Mouse (Mus musculus) megakaryocyte, embryonic 14.5 days (primary cell): ENCODE measurements at regions not wholly inside any gene's neighbourhood (a gene's known extent, or its start where the extent isn't known, plus 50 kb on each side); places are given as distances from the start of the nearest gene placed in this dataset.

Source experiments
- FLI1 ChIP-seq: IDR thresholded peaks from 2 replicates; pipeline ENCODE4 v1.6.1; 2012; ENCODE audit warnings: low read length, inconsistent platforms, mixed read lengths
- GATA1 ChIP-seq: IDR thresholded peaks from 3 replicates; pipeline ENCODE4 v1.6.1; 2012; ENCODE audit warnings: mixed read lengths, low read length, inconsistent platforms, borderline replicate concordance

GRCm38 (mm10) chr16:50729341-50729740 lies 138.4 kb upstream of the Ccdc54 start:
- TF ChIP-seq GATA1 = no peak
- no peak for TF ChIP-seq FLI1
